Mouse (Mus musculus) layer of hippocampus, postnatal 25 days (tissue): ENCODE results near the gene Ddx6. TPM values are rescaled to one million over a fixed set of nuclear protein-coding genes. Genes with fewer than 3 reads are reported as not detected.
"Not testable (repeated sequence)": the region's sequence is repeated elsewhere in the genome, so short reads cannot be mapped to it uniquely, and the experiment has no call there.

Source experiments
- DNase-seq, 2 experiments: peaks; one replicate each; pipeline ENCODE4 v3.0.0; 2022; ENCODE audit warnings: mixed read lengths in 2 of 2, low spot score in 1 of 2; ENCODE audit errors: extremely low spot score in 1 of 2
- total RNA-seq, 2 experiments: library from RNA; stranded (reverse); gene quantifications; 2 replicates each; pipeline ENCODE4 v1.2.3; 2021

Gene Ddx6
- total RNA-seq, 2 experiments from 2014 or later: 117 to 126 TPM

DNA sequence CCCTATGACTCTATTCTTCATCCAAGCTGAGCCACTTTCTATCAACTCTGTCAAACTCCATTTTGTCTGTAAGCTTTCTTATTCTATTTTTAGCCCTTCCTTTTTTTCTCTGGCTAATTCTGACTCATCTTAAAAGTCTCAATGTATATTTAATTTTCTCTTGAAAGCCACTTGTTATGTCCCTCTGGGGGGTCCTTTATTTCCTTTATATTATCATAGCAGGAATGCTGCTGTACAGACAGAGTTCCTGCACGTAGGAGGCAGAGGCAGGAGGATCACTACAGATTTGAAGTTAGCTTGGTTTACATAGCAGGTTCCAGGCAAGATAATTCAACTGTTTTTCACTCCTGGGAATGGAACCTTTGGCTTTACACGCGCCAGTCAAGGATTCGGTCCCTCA is 11.5 kb upstream of the Ddx6 start:
- no peak for DNase-seq

GRCm38 (mm10) chr9:44593886-44594285 is 10.8 kb upstream of the Ddx6 start:
- no peak for DNase-seq

DNA sequence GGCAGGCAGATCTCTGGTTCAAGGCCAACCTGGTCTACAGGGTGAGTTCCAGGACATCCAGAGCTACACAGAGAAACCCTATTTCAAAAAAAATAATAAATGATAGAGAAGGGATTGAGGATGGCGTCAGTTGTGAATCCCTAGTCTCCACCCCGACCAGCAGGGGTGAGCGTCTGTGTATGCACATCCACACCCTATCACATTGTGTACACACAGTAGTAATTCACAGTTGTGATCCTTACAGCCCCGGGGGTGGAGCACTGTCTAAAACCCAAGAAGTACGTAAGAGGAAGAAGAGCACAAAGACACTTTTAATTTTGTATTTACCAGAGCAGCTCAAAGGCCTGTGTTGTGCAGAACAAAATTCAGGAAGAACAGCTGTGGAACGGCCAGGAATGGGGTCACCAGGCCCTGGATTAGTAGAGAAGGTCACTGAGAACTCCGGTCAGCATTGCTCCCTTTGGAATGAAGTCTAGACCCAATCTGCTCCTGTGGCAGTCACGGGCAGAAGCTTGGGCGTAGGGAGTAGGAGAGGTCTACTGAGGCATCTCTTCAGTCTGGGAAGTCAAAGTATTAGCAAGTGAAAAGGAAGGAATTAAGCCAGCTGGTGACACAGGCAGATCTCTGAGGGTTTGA is 9.7 kb upstream of the Ddx6 start:
- no peak for DNase-seq

DNA sequence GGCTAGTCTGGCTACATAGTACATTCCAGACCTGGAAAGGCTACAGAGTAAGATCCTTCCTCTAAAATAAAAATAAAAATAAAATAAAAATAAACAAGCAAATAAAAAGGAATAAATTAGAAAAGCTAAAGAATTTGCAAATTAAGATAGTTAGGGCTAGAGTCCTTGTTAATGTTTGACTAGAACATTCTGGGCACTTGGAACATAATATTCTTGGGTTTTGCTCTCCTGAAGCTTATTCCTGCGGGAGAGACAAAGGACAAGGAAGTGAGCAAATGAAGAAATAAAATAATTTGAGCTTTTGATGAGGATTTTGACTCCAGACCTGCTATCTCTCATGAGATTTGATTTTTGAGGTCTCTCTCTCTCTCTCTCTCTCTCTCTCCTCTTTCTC is 9.2 kb upstream of the Ddx6 start:
- DNase-seq: no peak

GRCm38 (mm10) chr9:44597742-44598141 is 7.0 kb upstream of the Ddx6 start:
- DNase-seq: no peak

- DNase-seq: no peak
Measured at GRCm38 (mm10) chr9:44598899-44599495, 5.7 kb upstream of the Ddx6 start.

- DNase-seq: no peak
Measured at GRCm38 (mm10) chr9:44599616-44600015, 5.1 kb upstream of the Ddx6 start.

- DNase-seq: no peak
Measured at GRCm38 (mm10) chr9:44600801-44601200, 3.9 kb upstream of the Ddx6 start.

GRCm38 (mm10) chr9:44602766-44603165 is 1.9 kb upstream of the Ddx6 start:
- no peak for DNase-seq

DNA sequence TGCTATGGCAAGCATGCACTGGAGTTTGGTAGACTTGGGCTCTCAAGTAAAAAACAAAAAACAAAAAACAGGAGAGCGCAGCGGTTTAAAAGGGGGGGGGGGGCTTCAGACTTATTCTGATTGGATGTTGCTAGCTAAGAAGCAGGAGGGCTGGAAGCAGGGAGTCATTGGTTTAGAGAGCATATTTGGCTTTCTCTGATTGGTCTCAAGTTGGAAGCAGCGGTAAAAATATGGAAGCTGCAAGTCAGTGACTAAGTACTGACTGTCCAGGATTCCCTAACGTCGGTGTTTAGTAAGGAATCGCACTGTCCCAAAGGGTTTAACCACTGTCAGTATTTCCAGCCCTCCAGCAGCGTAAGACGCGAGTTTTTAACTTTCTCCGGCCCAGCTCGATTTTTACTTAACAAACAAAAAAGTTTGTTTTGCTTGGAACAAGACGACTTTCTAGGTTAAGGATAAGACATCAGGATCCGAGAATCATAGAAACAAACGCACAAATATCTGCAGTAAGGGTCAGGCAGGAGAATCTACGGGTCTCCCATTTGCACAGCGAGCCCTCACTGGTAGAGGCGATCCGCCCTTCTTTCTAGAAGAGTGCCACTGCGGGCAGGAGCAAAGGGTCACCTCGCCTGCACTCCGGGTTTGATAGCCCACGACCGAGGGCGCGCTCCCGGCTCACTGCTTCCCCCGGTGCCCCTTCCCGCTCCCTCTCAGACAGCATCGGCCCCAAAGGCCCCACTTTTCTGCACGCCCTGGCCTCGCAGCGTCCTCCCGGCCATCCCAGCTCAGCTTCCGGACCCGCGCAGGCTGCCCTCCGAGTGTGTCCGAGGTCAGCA is 1.0 kb upstream of the Ddx6 start:
- DNase-seq: peak in 1 of 2 experiments; percentile 20

GRCm38 (mm10) chr9:44604290-44604778 is 358 bp upstream of the Ddx6 start:
- DNase-seq: peak; percentile 65 to 73

- DNase-seq: no peak
Measured at GRCm38 (mm10) chr9:44605616-44606165, 999 bp downstream of the Ddx6 start.

DNA sequence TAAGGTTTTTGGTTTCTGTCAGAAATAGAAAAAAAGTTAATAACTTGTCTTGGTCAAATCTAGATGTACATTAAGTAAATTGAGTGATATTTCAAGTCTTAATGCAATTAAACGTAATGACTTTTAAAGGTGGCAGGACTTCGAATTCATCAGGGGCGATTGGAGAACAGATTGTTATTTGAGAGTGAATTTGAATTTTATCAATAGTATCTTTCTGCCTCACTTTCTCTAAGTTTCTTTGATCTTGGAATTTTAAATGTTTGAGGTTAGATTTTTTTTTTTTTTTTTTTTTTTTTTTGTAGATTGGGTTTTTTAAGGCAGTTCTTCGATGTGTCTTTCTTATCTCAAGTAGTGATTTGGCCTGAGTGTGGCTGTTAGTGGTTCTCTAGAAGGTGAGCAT is 2.0 kb downstream of the Ddx6 start:
- no peak for DNase-seq

DNA sequence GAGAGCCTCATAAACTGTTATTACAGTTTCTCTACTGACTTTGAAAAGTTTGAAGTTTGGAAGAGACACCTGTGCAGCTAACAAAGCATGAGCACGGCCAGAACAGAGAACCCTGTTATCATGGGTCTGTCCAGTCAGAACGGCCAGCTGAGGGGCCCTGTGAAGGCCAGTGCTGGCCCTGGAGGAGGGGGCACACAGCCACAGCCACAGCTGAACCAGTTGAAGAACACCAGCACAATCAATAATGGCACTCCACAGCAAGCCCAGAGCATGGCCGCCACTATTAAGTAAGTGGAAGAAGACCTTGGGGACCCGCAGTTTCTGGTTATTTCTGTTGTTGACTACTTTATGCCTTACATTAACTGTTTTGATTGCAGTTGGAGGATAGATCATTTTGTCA is 2.6 kb downstream of the Ddx6 start:
- no peak for DNase-seq

- DNase-seq: no peak
Measured at GRCm38 (mm10) chr9:44610371-44610770, 5.7 kb downstream of the Ddx6 start.

DNA sequence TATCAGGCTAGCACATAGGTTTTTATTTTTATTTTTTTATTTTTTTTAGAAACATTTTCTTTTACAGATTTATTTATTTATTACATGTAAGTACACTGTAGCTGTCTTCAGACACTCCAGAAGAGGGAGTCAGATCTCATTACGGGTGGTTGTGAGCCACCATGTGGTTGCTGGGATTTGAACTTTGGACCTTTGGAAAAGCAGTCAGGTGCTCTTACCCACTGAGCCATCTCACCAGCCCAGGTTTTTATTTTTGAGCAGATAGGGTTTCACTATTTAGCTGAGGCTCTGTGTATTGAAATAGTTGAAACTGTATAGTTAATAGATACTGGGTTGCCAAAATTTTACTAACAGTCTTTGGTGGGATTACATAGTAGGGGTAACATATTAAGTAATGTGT is 8.4 kb downstream of the Ddx6 start:
- not testable (repeated sequence) for DNase-seq

DNA sequence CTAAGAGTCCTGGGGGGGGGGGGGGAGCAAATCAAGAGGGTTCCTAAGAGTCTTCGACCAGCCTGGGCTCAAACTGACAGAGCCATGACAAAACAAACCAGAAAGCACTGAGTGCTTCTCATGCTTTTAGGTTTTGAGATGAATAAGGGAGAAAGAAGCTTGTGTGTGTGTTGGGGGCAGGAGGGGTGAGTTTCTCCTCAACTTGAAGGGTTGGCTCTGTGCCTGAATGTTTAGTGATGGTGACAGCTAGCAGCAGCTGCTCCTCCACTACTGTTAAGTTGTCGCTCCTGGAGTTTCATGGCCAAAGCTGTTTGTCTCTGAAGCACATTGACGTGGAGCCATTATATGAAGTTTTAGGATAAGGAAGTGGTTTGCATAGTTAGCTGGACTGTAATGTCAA is 16.4 kb downstream of the Ddx6 start:
- DNase-seq: no peak

- no peak for DNase-seq
Measured at GRCm38 (mm10) chr9:44624390-44624789, 19.7 kb downstream of the Ddx6 start.

- DNase-seq: no peak
Measured at GRCm38 (mm10) chr9:44626268-44626667, 21.6 kb downstream of the Ddx6 start.

DNA sequence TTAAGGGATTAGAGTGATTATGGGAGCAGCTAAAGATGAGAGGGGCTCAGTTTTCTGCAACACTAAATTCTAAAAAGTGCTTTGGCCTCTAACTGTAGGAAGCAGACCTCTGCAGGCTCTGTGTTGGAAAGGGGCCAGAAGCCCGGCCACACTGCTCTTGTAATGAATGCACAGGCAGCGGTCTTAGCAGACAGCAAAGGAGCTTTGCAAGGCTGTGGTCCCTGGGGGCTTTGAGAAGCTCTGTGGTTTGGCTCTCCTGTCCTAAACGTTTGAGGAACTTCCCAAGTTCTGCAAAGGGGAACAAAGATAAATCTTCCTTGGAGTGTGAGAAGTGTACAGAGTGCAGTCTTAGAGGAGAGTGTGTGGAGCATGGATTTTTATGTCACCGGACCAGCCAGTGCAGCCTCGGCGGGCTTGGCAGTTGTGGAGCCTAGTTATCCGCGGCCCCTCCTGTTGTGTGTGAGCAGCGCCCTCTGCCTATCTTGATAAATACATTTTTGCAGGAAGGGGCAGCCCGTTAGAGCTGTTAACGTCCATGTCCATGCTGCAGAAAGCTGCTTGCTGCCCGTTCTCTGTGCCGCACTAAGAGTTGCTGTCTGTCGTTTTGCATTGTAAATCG is 33.0 kb downstream of the Ddx6 start:
- peak in 1 of 2 experiments; percentile 20 for DNase-seq

DNA sequence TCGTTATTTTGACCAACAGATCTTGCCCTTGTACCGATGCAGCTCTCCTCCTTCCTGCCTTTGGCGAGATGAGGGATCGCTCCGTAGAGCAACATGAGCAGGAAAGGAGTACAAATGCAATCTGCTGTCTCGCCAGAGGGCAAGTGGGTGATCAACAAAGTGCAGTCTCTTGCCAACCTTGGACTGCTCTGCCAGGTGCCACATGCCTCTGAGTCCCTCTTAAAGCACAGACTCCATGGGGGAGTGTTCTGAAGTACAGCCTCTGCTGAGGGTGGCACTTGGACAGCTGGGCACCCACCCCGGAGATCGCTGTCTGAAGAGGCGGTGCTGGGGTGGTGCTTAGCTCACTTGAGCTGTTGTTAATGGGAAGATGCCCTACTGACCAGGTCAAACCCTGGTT is 34.0 kb downstream of the Ddx6 start:
- DNase-seq: not testable (repeated sequence)
